Mouse (Mus musculus): ENCODE measurements at regions not wholly inside any gene's neighbourhood (a gene's known extent, or its start where the extent isn't known, plus 50 kb on each side); places are given as distances from the start of the nearest gene placed in this dataset.
"Not testable (repeated sequence)": the region's sequence is repeated elsewhere in the genome, so short reads cannot be mapped to it uniquely, and the experiment has no call there.

DNA sequence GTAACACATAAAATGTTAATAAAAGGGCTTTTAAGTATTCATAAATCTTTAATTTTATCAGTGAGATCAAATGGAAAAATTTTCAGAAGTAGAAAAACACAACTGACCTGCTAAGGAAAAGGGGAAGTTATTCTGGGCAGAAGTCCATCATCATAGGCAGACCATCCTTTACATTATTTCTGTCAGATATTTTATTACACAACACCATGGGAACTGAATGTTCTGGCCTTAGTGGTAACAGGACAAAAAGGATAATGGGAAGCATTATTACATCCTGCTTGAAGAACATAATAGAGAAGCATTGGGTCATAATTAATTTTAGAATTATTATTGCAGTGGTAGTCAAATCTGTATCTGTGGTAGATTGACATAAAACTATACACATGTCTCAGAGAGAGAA lies 603.5 kb upstream of the Gje1 start:
- DNase-seq = no peak

DNA sequence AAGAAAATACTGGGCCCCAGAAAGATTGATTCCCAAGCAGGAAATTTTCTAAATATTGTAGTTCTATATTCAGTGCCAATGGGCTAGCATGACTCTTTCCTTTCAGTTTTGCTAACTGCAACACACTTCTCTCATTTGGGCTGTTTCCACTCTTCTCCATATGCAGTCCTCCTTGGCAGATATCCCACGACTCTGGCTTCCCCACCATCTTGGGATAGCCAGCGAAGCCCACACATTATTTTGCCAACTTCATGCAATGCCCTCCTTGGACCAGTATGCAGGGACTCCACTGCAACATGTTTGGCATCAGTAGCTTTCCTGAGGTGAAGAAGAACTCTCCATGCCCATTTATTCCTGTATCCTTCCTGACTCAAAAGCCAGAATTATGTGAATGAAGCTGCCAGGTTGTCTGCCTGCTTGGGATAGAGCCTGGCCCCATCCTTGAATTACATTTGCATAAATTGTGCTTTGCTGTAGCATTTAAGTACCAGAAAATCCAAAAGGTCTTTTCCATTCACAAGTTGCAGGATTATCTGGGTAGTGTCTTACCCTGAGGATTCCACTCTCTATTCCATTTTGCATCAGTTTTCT lies 599.1 kb upstream of the Gje1 start:
- no peak for DNase-seq

DNA sequence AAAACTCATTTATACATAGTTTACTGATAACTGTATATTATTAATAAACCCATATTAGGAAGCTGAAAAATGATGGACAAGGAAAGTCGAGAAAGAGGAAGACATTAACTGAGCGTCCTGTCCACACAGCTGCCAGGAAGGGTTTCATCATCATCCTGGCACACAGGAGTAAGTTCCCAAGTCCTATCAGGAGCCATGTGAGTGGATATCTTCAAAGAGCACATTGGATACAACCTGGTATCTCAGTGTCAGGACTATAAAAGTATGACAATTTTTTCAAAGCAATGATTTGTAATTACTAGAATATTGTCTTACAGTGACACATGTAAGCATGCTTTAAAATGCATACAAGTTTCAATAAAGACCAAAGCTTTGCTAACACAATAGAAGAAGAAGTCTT lies 592.6 kb upstream of the Gje1 start:
- no peak for DNase-seq

DNA sequence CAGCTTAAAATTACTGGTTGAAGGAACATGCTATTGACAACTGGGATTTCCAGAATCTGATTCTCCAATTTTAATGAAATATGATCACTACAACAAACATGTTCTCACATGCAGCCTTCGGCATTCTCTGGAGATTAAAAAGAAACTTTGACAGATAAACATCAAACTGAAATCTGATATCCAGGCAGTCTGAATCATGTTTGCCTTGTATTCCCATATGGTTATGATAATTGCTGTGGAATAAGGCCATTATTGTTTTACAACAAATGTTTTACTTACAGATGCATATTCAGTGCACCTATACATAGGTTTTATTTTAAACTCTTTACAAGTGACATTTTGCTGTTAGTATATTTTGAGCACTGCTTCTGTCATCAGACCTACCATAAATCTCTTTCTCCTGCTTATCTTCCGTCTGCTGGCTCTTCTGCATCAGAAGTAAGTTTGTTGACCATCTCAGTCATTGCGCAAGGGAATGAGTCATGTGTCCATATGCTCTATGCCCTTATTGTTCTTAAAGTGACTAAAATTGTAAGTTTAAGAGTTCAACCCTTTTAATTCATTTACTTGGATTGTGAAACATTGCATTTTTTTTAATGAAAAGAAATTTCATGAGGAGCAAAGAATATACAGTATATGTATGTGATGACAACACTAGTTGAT lies 587.9 kb upstream of the Gje1 start:
- no peak for DNase-seq

DNA sequence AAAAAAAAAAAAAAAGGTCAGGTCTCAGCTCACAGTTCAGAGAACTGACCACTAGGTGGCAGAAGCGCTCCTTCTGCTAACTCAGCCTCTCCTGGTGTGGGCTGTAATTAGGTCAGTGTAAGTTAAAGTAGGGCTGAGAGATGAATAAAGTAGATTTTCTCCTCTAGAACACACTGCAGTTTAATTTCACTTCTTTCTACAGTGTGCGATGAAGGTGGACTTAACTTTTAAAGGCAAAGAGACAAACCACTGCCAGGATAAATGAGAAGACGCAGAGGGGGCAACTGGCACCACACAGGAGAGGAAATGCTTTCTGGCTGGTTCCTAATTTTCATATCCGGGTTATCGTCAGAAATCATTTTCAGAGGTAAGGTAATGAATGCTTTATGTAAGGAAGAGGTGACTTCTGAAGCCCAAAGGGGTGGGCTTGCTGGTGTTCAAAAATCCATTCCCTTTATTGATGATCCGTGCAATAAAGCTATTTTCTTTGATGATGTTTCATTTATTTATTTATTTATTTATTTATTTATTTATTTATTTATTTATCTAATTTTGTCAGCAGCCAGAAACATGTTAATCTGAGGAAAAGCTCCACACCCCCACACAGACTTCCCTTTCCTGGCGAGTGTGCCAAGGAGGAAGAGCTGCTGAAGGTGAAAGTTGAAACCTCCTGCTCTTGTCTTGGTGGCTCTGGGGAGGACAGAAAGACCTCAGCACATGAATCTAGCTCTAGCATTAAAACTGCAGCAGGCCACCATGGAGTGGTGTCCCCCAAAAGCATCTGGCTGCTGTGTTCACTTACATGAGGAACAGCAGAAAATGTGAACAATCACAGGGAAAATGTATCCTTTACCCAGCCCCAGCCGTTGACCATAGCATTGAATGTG lies 582.4 kb upstream of the Gje1 start:
- peak; percentile 24 to 39 for DNase-seq

DNA sequence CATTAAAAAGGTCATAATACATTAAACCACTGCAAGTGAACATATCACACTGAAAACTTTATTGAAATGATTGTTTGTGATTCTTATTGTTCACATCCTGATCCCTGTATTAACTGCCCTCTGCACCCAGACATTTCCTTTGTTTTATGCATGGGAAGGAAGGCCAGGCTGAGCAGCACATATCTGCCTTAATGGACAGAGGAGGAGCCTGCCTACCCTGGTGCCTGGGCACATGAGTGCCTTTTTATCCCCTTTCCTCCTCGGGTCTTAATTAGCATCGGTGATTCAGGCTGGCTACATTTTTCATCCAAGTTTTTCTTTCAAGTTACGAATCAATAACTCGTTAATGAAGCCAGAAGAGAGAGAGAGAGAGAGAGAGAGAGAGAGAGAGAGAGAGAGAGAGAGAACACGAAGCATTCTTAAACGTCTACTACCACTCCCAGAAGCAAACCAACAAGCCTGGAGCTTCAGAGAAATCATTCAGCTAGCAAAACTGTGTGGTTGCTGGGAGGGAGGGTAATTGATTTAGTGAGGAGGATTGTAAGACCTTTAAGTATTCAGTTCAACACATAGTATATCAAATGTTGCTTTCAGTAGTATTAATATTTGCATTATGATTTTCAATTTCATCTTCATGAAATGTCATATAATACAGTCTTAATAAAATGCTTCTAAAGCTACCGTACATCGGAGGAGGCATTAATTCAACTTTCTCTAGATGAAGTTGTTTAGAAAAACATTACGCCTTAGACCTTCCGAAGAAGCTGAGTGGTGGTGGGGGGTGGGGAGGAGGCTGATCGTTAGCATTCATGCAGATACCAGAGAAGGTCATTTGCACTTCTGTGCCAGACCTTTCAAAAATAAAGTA lies 581.6 kb upstream of the Gje1 start:
- DNase-seq = no peak

DNA sequence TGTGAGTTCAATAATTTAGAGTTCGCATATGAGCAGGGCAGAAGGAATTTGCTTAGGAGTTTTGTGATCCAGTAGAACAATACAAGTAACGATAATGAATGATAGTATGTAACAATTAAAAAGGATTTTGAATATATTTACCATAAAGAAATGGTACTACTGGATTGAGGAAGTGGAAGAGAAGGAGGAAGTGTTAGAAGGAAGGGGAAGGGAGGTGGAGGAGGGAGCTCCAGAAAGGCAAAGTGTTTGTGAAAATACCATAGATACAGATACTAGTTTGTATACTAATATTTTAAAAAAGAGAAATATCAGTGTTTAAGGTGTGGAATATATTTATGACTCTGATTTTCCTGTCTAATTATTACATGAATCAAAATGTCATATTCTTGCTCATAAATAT lies 579.2 kb upstream of the Gje1 start:
- DNase-seq = no peak

DNA sequence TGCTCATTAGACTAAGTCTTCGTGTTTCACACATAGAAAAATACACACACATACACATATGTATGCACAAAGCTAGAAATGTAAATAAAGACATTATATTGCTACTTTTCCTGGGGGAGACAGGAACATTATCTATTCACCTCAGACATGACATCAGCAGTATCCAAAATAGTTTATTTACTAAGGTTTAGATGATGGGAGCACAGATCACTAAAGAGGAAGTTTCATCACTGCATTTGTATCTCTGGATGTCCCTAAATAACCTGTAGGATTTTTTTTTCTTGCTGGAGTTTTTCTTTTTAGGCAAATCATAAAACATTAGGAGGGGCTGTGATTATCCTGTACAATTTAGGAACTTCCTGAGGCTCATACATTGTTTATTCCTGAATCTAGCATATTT lies 576.1 kb upstream of the Gje1 start:
- no peak for DNase-seq

DNA sequence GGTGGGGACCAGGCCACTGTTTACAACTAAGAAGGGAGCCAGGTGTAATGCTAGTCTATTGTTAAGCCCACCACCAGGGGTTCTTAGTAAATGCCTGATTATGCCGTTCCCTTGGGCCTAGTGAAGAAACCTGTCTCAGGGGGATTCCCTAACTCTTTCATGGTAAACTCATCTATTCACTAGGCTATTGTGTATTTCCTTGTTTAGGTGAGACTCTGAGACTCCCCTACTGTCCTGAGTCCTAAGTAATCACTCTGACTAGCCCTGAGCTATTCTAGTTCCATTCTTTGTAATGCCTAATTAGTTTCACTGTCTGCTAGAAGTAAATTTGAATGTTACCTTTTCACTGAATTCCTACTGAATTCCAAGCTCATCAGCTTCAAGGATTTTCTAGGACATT lies 545.3 kb upstream of the Gje1 start:
- not testable (repeated sequence) for DNase-seq

DNA sequence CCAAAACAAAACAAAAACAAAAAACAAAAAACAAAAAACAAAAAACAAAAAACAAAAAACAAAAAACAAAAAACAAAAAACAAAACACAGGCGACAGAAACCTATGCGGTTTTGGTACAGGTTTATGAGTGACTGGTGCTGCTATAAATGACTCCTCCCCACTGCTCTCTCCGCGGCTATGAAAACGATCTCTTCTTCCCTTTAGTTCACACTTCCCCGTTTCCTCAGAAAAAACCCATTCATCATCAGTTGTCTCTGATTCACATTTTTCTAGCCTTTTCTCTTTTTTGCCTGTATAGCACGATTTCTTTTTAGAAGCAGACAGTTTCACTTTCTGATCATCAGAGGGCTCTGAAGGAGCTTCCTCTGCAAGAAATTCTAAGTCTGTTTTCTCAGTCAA lies 544.3 kb upstream of the Gje1 start:
- DNase-seq = not testable (repeated sequence)

DNA sequence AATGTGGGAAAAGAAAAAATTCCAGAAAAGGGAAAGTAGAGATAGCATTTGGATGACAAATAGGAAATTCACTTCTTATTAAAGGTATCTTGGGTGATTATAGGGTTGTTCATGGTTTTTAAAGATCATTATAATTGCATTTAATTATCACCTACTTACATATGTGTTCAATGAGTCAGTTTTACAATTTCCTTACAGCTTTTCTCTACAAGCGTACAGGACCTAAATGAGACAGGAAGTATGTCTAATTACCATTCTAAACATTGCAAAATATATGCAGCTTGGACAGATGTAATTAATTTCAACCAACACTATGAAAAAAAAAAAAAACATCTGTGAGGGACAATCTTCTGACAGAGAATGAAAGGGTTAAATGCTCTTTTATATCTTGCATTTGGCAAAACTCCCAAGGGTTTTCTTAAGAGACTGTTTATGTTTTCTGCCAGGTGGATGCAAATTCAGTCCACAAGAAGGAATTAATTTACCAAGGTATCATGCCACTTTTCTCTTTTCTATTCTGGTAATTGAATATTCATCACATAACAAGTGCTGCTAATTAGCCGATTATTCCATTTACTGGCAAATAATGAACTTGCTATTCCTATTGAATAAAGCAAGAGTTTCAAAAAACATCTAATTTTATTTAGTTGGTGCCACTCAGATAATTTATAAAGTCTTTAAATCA lies 531.5 kb upstream of the Gje1 start:
- DNase-seq = no peak

DNA sequence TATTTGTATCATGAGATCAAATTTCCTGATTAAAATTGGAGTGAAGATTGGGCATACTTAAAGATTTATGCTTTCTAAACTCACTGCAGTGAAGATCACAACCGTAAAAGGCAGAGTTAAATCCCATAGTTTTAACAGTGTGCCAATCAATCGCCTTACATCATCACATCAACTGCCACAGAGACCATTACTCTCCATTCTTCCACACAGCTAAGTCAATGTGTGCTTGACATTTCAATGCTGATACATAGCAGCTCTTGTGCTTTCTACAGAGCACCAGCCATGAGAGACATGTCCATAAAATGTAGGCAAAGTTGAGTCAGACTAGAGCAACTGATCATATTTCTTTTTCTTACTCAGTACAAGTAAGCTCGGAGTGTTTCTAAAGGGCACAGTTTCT lies 530.9 kb upstream of the Gje1 start:
- no peak for DNase-seq

DNA sequence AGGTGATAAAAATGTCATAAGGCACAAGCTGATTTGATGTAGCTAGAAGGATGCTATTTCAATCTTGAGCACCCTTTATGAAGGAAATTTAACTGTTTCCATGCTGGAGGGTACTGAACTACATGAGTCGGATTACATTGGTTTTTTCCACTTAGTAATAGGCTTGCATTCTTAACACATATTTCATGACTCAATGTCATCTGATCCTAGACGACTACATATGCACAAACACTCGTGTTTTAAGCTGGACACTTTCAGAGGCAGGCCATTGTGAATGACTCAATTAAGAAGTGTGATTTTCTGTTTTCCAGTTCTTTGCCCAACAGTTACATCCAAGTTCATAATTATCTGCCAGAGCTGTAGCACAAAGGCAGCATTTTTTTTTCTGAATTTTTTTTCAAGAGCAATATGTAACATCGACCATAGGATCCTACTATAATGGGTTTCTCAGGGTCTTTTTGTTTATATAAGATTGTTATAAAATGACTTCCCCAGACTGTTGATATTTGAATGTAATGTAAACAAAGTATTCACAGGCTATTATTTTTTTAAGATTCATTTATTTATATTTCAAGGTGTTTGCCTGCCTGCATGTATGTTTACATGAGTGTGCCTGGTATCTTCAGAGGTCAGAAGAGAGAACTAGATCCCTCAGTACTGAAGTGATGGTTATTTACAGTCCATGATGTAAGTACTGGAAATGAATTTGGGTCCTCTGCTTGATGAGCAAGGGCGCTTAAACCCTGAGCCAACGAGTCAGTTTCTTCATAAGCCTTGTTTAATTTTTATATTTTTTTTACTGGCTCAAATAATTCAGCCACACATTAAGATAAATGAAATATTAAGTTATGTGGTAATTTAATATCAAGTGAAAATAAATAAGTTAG lies 526.6 kb upstream of the Gje1 start:
- DNase-seq = no peak

DNA sequence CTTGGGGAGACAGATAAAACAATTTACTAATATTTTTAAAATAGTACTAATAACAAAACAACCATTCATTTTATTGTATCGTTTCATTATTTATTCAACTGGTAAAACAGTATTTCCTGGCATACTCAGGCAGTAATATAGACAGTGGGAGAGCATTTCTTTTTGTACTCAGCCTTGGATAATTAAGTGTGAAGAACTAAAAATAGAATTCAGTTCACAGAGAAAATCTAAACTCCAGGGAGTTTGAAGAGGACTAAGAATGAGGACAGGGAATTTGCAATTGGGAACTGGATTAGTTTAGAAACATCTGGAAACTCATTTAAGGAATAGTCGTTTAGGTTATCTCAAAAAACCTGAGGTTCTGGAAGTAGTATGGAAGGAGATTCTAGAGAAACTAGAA lies 525.4 kb upstream of the Gje1 start:
- no peak for DNase-seq

DNA sequence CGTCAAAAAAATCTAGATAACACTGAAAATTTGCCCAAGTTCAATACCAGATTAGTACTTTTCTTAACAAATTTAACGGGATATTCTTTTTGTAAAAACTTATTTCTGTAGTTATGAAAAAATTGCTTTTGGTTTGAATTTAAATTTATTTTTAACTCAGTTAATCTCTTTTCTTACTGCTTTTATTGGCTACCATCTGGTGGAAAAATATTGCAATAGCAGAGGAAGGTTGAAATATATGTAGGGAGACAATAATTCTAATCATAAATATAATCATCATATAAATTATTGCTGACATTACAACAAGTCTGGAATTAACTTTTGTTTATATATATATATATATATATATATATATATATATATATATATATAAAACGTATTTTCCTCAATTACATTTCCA lies 500.9 kb upstream of the Gje1 start:
- DNase-seq = no peak

DNA sequence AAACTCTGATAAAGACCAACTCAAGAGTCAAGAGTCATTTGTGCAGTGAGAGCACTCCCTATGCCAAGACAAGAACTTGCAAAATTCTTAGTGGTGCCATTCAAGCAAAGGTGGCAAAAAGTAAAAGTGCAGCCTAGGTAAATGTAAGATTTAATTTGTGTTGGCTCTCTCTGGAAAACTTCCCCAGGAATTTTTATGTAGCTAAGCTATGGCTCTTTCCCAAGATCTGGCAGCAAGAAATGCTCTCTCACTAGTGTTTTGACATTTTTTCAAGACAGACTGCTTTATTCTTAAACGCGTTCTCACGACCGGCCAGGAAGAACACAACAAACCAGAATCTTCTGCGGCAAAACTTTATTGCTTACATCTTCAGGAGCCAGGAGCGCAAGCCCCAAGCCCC lies 461.6 kb upstream of the Gje1 start:
- DNase-seq = no peak

DNA sequence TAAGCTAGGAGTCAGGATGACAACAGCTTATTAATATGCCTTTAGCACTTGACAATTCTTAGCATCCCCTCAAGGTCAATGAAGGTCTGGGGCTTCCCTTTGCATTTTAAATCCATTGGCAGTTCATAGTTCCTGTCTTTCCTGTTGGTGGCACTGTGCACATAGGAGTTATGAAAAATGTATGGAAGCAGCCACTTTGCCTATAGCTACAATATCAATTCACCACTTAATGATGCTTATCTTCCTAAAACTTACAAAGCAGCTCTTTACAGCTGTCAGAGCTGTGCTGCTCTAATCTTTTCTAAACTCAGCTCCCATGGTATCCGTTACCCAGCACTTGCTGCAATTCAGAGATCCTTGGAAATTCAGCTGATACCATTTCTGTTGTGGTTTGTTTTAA lies 456.4 kb upstream of the Gje1 start:
- no peak for DNase-seq

DNA sequence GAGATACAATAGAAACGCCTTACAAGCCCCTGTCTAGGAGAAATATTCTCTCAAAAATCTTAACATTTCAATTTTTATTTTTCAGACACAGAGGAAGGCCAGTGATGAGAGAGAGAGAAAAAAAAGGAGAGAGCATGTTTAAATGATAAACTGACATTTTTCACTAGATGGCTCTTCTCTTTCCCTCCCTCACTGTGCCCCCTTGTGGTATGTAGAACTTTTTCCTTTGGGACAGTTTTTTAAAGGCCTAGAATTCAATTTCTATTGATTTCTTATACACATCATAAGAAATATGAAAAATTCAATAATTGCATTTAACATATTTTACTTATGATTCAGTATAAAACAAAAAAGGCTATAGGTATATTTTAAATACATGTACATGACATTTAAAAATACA lies 454.5 kb upstream of the Gje1 start:
- no peak for DNase-seq

DNA sequence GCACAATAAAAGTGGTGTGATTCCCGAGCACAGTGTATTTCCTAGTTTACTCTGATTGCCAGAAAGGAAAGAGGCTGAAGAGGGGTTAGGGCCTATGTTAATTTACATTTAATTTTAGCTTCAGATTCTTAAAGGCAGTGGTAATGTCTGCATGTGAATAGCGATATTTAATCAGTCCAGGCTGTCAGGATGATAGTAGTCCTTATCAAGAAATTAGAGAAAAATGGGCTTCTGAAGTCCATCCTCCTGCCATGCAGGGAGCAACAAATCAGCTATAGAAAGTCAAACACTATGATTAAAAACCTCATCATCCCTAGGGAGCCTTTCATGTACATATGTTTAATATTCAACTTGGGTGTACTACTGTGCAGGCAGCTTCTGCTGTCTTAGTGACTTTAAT lies 422.7 kb upstream of the Gje1 start:
- no peak for DNase-seq

Data from thymus, postnatal 36 days (tissue).